Mouse (Mus musculus): ENCODE measurements around the gene Fam49a.
A peak's percentile ranks its signal among the peaks of the same experiment; 100 is the strongest.

Gene Fam49a

GRCm38 (mm10) chr12:12270495-12270894 lies 8.6 kb downstream of the Fam49a start:
- DNase-seq, result no peak

GRCm38 (mm10) chr12:12274115-12274514 lies 12.2 kb downstream of the Fam49a start:
- no peak for DNase-seq

GRCm38 (mm10) chr12:12275124-12275779 lies 13.3 kb downstream of the Fam49a start:
- DNase-seq, result no peak

GRCm38 (mm10) chr12:12277741-12278463 lies 16.0 kb downstream of the Fam49a start:
- DNase-seq, result no peak

- no peak for DNase-seq
Measured at GRCm38 (mm10) chr12:12278464-12278872, 16.5 kb downstream of the Fam49a start.

GRCm38 (mm10) chr12:12283702-12284288 lies 21.9 kb downstream of the Fam49a start:
- DNase-seq, result no peak

GRCm38 (mm10) chr12:12284521-12284920 lies 22.6 kb downstream of the Fam49a start:
- no peak for DNase-seq

- DNase-seq, result peak; percentile 54
Measured at GRCm38 (mm10) chr12:12287131-12287786, 25.3 kb downstream of the Fam49a start.

GRCm38 (mm10) chr12:12287787-12288132 lies 25.8 kb downstream of the Fam49a start:
- no peak for DNase-seq

GRCm38 (mm10) chr12:12288586-12288985 lies 26.6 kb downstream of the Fam49a start:
- DNase-seq, result no peak

- DNase-seq, result no peak
Measured at GRCm38 (mm10) chr12:12289636-12290035, 27.7 kb downstream of the Fam49a start.

- no peak for DNase-seq
Measured at GRCm38 (mm10) chr12:12292043-12292618, 30.2 kb downstream of the Fam49a start.

GRCm38 (mm10) chr12:12294380-12295171 lies 32.6 kb downstream of the Fam49a start:
- no peak for DNase-seq

GRCm38 (mm10) chr12:12298451-12298850 lies 36.5 kb downstream of the Fam49a start:
- DNase-seq, result no peak

- no peak for DNase-seq
Measured at GRCm38 (mm10) chr12:12299303-12299702, 37.4 kb downstream of the Fam49a start.

GRCm38 (mm10) chr12:12301149-12301548 lies 39.2 kb downstream of the Fam49a start:
- no peak for DNase-seq

GRCm38 (mm10) chr12:12301815-12302214 lies 39.9 kb downstream of the Fam49a start:
- no peak for DNase-seq

- no peak for DNase-seq
Measured at GRCm38 (mm10) chr12:12306214-12306613, 44.3 kb downstream of the Fam49a start.

GRCm38 (mm10) chr12:12306814-12307213 lies 44.9 kb downstream of the Fam49a start:
- DNase-seq, result no peak

- DNase-seq, result no peak
Measured at GRCm38 (mm10) chr12:12307245-12307644, 45.3 kb downstream of the Fam49a start.

- no peak for DNase-seq
Measured at GRCm38 (mm10) chr12:12313437-12313836, 51.5 kb downstream of the Fam49a start.

GRCm38 (mm10) chr12:12313919-12314318 lies 52.0 kb downstream of the Fam49a start:
- no peak for DNase-seq
